Mouse (Mus musculus): Measurements from ENCODE around the gene Lrrc19.

GRCm38 (mm10) chr4:94696368-94696767 is 46.4 kb upstream of the Lrrc19 start:
- no peak for TF ChIP-seq CTCF (IDR thresholded peaks at IDR 0.05; ENCODE audit: low read depth, low read length)
- TF ChIP-seq POLR2A (IDR thresholded peaks at IDR 0.05; ENCODE audit: extremely low read depth, insufficient read depth, low read length): no peak

Measured in liver, adult 2 months (tissue).